Mouse (Mus musculus): Measurements from ENCODE around the gene Adgrf3. TPM values are rescaled to one million over a fixed set of nuclear protein-coding genes. Genes with fewer than 3 reads are reported as not detected.
"Not testable (repeated sequence)": the region's sequence is repeated elsewhere in the genome, so short reads cannot be mapped to it uniquely, and the experiment has no call there.

Gene Adgrf3
- polyA plus RNA-seq, 1 experiment from 2014 or later: not detected

- 86% methylated on average over 2 of the region's 2 CpGs for WGBS (ENCODE audit: missing documents)
Observed at GRCm38 (mm10) chr5:30219715-30220114, 14.2 kb upstream of the Adgrf3 start.

GRCm38 (mm10) chr5:30215970-30216369 is 10.4 kb upstream of the Adgrf3 start:
- no peak overlapping the region for H3K27ac ChIP-seq
- no peak overlapping the region for H3K4me3 ChIP-seq (ENCODE audit: inconsistent target)
- H3K36me3 ChIP-seq (ENCODE audit: inconsistent target): no peaks in the 10 kb centered on the region
- WGBS (ENCODE audit: missing documents): 44% methylated on average over 5 of the region's 5 CpGs
- H3K79me2 ChIP-seq (ENCODE audit: inconsistent target): no peaks in the 10 kb centered on the region

More at GRCm38 (mm10) chr5:30219715-30220114, 14.2 kb upstream of the Adgrf3 start:
- Histone ChIP-seq H3K4me3 (ENCODE audit: inconsistent target) (no peak overlapping the region), H3K27ac (no peak overlapping the region), H3K36me3 (ENCODE audit: inconsistent target) (no peaks in the 10 kb centered on the region), H3K79me2 (ENCODE audit: inconsistent target) (no peaks in the 10 kb centered on the region)

- Histone ChIP-seq H3K36me3 (ENCODE audit: inconsistent target) (no peaks in the 10 kb centered on the region), H3K4me3 (ENCODE audit: inconsistent target) (no peak overlapping the region), H3K79me2 (ENCODE audit: inconsistent target) (no peaks in the 10 kb centered on the region), H3K27ac (no peak overlapping the region)
- WGBS (ENCODE audit: missing documents): 7% methylated on average over 4 of the region's 4 CpGs
Observed at GRCm38 (mm10) chr5:30214889-30215288, 9.4 kb upstream of the Adgrf3 start.

- H3K79me2 ChIP-seq (ENCODE audit: inconsistent target); H3K36me3 ChIP-seq (ENCODE audit: inconsistent target); H3K27ac ChIP-seq; H3K4me3 ChIP-seq (ENCODE audit: inconsistent target): not testable (repeated sequence)
- 98% methylated on average over 5 of the region's 5 CpGs for WGBS (ENCODE audit: missing documents)
Observed at GRCm38 (mm10) chr5:30210758-30211157, 5.2 kb upstream of the Adgrf3 start.

- H3K79me2 ChIP-seq (ENCODE audit: inconsistent target): no peaks in the 10 kb centered on the region
- 53% methylated on average over 6 of the region's 6 CpGs for WGBS (ENCODE audit: missing documents)
- no peak overlapping the region for H3K4me3 ChIP-seq (ENCODE audit: inconsistent target)
- H3K36me3 ChIP-seq (ENCODE audit: inconsistent target): no peaks in the 10 kb centered on the region
- H3K27ac ChIP-seq: no peak overlapping the region
Observed at GRCm38 (mm10) chr5:30207276-30207675, 1.8 kb upstream of the Adgrf3 start.

GRCm38 (mm10) chr5:30205034-30205433 is 488 bp downstream of the Adgrf3 start:
- no peaks in the 10 kb centered on the region for H3K36me3 ChIP-seq (ENCODE audit: inconsistent target)
- no peak overlapping the region for H3K27ac ChIP-seq
- no peak overlapping the region for H3K4me3 ChIP-seq (ENCODE audit: inconsistent target)
- WGBS (ENCODE audit: missing documents): 96% methylated on average over 3 of the region's 3 CpGs
- no peaks in the 10 kb centered on the region for H3K79me2 ChIP-seq (ENCODE audit: inconsistent target)

GRCm38 (mm10) chr5:30204441-30204840 is 1.1 kb downstream of the Adgrf3 start:
- no peaks in the 10 kb centered on the region for H3K36me3 ChIP-seq (ENCODE audit: inconsistent target)
- H3K27ac ChIP-seq: no peak overlapping the region
- 75% methylated on average over 1 of the region's 1 CpGs for WGBS (ENCODE audit: missing documents)
- no peak overlapping the region for H3K4me3 ChIP-seq (ENCODE audit: inconsistent target)
- H3K79me2 ChIP-seq (ENCODE audit: inconsistent target): no peaks in the 10 kb centered on the region

GRCm38 (mm10) chr5:30203216-30203885 is 2.2 kb downstream of the Adgrf3 start:
- Histone ChIP-seq H3K36me3 (ENCODE audit: inconsistent target) (no peaks in the 10 kb centered on the region), H3K79me2 (ENCODE audit: inconsistent target) (no peaks in the 10 kb centered on the region), H3K27ac (no peak overlapping the region), H3K4me3 (ENCODE audit: inconsistent target) (no peak overlapping the region)
- 83% methylated on average over 10 of the region's 10 CpGs for WGBS (ENCODE audit: missing documents)

- no peak overlapping the region for H3K27ac ChIP-seq
Observed at GRCm38 (mm10) chr5:30202221-30202620, 3.3 kb downstream of the Adgrf3 start.

GRCm38 (mm10) chr5:30201521-30201920 is 4.0 kb downstream of the Adgrf3 start:
- Histone ChIP-seq H3K4me3 (ENCODE audit: inconsistent target) (no peak overlapping the region), H3K27ac (no peak overlapping the region), H3K79me2 (ENCODE audit: inconsistent target) (no peaks in the 10 kb centered on the region), H3K36me3 (ENCODE audit: inconsistent target) (no peaks in the 10 kb centered on the region)
- WGBS (ENCODE audit: missing documents): 55% methylated on average over 4 of the region's 5 CpGs

More at GRCm38 (mm10) chr5:30202221-30202620, 3.3 kb downstream of the Adgrf3 start:
- 72% methylated on average over 7 of the region's 7 CpGs for WGBS (ENCODE audit: missing documents)
- no peaks in the 10 kb centered on the region for H3K79me2 ChIP-seq (ENCODE audit: inconsistent target)
- H3K4me3 ChIP-seq (ENCODE audit: inconsistent target): no peak overlapping the region
- no peaks in the 10 kb centered on the region for H3K36me3 ChIP-seq (ENCODE audit: inconsistent target)

- 25% methylated on average over 7 of the region's 7 CpGs for WGBS (ENCODE audit: missing documents)
- Histone ChIP-seq H3K36me3 (ENCODE audit: inconsistent target) (no peaks in the 10 kb centered on the region), H3K4me3 (ENCODE audit: inconsistent target) (no peak overlapping the region), H3K79me2 (ENCODE audit: inconsistent target) (no peaks in the 10 kb centered on the region), H3K27ac (no peak overlapping the region)
Observed at GRCm38 (mm10) chr5:30198257-30198656, 7.3 kb downstream of the Adgrf3 start.

- Histone ChIP-seq H3K36me3 (ENCODE audit: inconsistent target) (no peaks in the 10 kb centered on the region), H3K27ac (no peak overlapping the region), H3K4me3 (ENCODE audit: inconsistent target) (no peak overlapping the region), H3K79me2 (ENCODE audit: inconsistent target) (no peaks in the 10 kb centered on the region)
- 96% methylated on average over 5 of the region's 5 CpGs for WGBS (ENCODE audit: missing documents)
Observed at GRCm38 (mm10) chr5:30195340-30195739, 10.2 kb downstream of the Adgrf3 start.

GRCm38 (mm10) chr5:30192452-30192851 is 13.1 kb downstream of the Adgrf3 start:
- H3K27ac ChIP-seq: no peak overlapping the region
- H3K79me2 ChIP-seq (ENCODE audit: inconsistent target): no peaks in the 10 kb centered on the region
- H3K36me3 ChIP-seq (ENCODE audit: inconsistent target): no peaks in the 10 kb centered on the region
- no peak overlapping the region for H3K4me3 ChIP-seq (ENCODE audit: inconsistent target)
- 100% methylated on average over 1 of the region's 1 CpGs for WGBS (ENCODE audit: missing documents)

- Histone ChIP-seq H3K27ac (no peak overlapping the region), H3K79me2 (ENCODE audit: inconsistent target) (no peaks in the 10 kb centered on the region), H3K36me3 (ENCODE audit: inconsistent target) (peaks cover 34% of the 10 kb centered on the region), H3K4me3 (ENCODE audit: inconsistent target) (no peak overlapping the region)
- 95% methylated on average over 12 of the region's 12 CpGs for WGBS (ENCODE audit: missing documents)
Observed at GRCm38 (mm10) chr5:30187687-30188485, 17.6 kb downstream of the Adgrf3 start.

- H3K36me3 ChIP-seq (ENCODE audit: inconsistent target): peaks cover 54% of the 10 kb centered on the region
- WGBS (ENCODE audit: missing documents): 92% methylated on average over 4 of the region's 4 CpGs
- H3K27ac ChIP-seq: no peak overlapping the region
Observed at GRCm38 (mm10) chr5:30175811-30176210, 29.7 kb downstream of the Adgrf3 start.

More at GRCm38 (mm10) chr5:30175811-30176210, 29.7 kb downstream of the Adgrf3 start:
- no peak overlapping the region for H3K4me3 ChIP-seq (ENCODE audit: inconsistent target)
- H3K79me2 ChIP-seq (ENCODE audit: inconsistent target): no peaks in the 10 kb centered on the region
